Mouse (Mus musculus): ENCODE measurements around the gene Mrln.

- no peak for TF ChIP-seq CTCF (IDR thresholded peaks at IDR 0.05; ENCODE audit: borderline replicate concordance, insufficient read depth, low read depth, low read length)
- no peak for TF ChIP-seq POLR2A (IDR thresholded peaks at IDR 0.05; ENCODE audit: borderline replicate concordance, insufficient read depth, low read length)
Observed at GRCm38 (mm10) chr10:70211281-70211680, 6.8 kb downstream of the Mrln start.
